Mouse (Mus musculus): ENCODE measurements around the gene Birc5. TPM values are rescaled to one million over a fixed set of nuclear protein-coding genes. Genes with fewer than 3 reads are reported as not detected.
"Not testable (repeated sequence)": the region's sequence is repeated elsewhere in the genome, so short reads cannot be mapped to it uniquely, and the experiment has no call there.

Gene Birc5
- 457 and 480 TPM in 2 replicates for polyA plus RNA-seq (2015; fragmentation: Nextera tagmentation; extraction: Ambion mirVana)

- DNase-seq (ENCODE audit: low spot score), result peak; percentile 98
Observed at GRCm38 (mm10) chr11:117848985-117849671, at the start of gene Birc5. Birc5 (plus strand) TSS chr11:117849251.

- no peak for DNase-seq (ENCODE audit: low spot score)
Observed at GRCm38 (mm10) chr11:117800038-117800437, 49.0 kb upstream of the Birc5 start.

DNA sequence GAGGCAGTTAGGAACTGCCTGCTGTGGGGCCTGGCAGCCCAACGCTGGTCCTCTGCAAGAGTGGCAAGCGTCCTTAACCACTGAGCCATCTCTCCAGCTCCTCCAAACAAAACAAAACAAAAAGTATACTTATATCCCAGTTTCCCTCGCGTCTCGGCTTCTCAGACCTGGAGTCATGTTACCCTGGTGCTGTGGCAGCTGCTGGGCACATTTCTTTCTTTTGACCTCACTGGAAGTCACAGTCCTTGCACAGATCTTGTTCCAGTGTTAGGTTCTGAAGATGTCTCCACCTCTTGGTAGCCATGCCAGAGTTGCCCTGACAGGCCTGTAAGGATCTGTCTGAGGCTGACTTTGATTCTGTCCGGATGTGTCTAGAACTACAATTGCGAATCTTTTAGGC is 47.4 kb upstream of the Birc5 start:
- DNase-seq (ENCODE audit: low spot score), result no peak

GRCm38 (mm10) chr11:117803166-117803688 is 45.8 kb upstream of the Birc5 start:
- DNase-seq (ENCODE audit: low spot score), result no peak

DNA sequence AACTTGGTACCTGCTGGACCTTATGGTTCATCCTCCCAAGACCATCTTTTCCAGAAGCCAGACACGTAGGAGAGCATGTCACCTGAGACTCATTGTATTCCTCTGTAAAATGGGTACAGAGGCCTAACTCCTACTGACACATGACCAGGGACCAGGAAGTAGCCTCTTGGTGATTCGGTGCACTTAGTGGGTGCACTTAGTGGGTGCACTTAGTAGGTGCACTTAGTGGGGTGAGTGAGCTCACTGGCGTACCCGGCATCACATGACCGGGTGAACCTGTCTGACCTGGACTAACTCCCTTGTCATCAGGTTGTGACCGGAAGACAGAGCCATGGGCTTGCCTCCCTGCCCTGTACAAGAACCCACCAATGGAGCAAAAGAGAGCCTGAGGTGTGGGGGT is 42.3 kb upstream of the Birc5 start:
- no peak for DNase-seq (ENCODE audit: low spot score)

DNA sequence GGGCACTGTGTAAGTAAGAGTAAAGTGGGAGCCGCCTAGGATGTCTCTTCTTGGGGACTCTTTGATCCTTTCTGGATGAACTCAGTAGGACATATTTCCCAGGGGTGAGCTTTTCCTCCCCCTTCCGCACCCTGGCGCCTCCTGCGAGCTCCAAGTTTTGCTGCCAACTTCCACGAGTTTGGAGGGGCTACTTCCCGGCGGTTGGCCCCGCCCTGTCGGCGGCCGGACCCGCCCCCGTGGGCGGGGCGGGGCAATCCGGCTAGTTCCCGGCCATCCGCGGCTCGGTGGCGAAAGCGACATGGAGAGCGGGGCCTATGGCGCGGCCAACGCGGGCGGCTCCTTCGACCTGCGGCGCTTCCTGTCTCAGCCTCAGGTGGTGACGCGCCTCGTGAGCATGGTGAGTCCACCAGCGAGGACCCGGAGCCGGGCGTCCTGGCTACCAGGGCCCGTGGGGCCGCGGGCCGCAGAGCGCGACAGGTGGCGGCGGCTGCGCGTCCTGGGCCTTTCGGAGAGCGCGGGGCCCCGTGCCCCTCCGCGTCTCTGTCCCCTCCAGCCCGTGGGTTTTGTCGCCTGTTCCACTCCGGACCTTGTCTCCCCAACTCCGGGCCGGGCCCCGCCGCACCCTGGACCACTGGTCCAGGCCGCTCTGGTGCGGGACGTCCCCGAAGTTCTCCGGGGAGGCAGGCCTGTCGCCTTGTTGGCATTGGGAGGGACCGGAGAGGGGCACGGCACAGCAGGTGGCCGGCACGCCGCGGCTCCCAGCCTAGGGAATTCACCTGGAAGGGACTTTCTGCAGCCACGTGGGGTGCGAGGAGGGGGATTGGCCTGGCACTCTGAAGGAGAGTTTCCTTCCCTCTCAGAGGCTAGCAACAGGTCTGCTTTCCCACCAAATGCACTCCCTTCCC is 39.4 kb upstream of the Birc5 start, which contains the start of the genes Gm20708 and Syngr2:
TSS of gene Gm20708 (plus strand) at position 262 of the 905 bp plus-strand sequence.
TSS of gene Syngr2 (plus strand) at position 262 of the 905 bp plus-strand sequence.
- peak; percentile 72 for DNase-seq (ENCODE audit: low spot score)

GRCm38 (mm10) chr11:117810401-117811046 is 38.5 kb upstream of the Birc5 start:
- peak; percentile 87 for DNase-seq (ENCODE audit: low spot score)

DNA sequence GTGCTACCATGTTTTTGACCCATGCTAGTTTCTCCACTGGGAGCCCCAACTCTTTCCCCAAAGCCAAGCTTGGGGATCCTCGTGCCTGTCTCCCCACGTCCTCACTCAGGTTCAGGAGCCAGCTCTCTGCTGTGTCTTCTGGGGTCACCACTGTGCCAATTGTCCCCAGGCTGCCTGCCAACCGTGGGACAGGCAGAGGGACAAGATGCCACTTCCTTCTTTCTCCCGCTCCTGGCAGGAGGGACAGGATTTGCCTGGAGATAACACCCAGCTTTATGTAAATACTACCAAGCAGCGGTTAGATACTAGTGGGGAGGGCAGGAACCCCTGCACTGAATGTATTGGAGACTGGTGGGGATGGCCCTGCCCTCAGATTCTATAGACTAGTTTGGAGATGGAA is 35.2 kb upstream of the Birc5 start:
- no peak for DNase-seq (ENCODE audit: low spot score)

- DNase-seq (ENCODE audit: low spot score), result no peak
Observed at GRCm38 (mm10) chr11:117814704-117815366, 34.2 kb upstream of the Birc5 start.

DNA sequence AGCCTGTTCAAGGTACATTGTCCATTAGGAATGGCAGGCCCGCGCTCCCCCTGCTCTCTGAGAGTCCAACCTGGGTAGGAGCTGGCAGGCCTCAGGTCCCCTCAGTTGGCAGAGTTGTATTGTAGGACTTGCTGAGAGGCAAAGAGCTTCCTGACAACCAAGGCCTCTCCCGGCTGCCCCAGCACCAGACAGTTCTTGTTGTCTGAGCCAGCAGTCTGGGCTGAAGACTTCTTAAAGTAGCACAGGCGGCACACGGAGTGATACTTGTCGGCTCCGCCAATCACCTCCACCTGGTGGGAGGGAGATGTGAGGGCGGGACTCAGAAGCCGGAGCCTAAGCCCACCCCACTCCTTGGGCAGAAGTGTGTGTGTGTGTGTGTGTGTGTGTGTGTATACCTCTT is 33.2 kb upstream of the Birc5 start:
- not testable (repeated sequence) for DNase-seq (ENCODE audit: low spot score)

- no peak for DNase-seq (ENCODE audit: low spot score)
Observed at GRCm38 (mm10) chr11:117816389-117816996, 32.6 kb upstream of the Birc5 start.

DNA sequence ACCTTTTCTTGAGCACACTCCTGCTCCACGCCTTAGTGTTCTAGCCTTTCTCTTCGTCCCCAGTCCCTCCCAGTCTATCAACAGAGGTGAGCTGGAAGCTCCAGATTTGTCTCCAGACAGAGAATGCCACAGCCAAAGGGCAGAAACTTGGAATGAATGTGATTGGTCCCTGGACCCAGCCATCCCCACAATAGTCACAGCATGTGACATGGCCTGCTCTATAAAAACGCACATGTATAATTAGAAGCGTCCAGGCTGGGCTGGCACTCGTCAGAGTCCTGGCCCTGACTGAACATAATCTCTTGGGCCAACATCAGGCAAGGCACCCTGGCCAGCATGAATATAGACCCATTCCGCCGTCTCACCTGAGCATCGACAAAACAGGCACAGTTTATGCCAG is 30.0 kb upstream of the Birc5 start:
- no peak for DNase-seq (ENCODE audit: low spot score)

DNA sequence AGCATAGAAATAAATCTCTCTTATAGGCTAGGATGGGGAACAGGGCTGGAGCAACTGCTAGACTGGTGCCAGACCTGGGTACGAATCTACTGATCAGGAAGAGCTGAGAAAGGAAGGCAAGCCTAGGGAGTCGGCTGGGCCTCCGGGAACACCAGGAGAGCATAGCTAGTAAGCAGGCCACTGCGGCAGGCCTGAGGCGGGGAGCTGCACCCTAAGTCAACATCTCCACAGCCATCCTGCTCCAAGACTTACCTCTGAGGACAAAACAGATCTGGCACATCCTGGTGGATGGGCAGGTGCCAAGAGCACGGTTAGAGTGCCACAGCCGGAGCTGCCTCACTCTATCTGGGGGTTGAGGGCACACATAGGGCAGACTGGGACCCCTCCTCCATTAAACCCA is 28.9 kb upstream of the Birc5 start:
- no peak for DNase-seq (ENCODE audit: low spot score)

GRCm38 (mm10) chr11:117821868-117822267 is 27.2 kb upstream of the Birc5 start:
- DNase-seq (ENCODE audit: low spot score), result no peak

DNA sequence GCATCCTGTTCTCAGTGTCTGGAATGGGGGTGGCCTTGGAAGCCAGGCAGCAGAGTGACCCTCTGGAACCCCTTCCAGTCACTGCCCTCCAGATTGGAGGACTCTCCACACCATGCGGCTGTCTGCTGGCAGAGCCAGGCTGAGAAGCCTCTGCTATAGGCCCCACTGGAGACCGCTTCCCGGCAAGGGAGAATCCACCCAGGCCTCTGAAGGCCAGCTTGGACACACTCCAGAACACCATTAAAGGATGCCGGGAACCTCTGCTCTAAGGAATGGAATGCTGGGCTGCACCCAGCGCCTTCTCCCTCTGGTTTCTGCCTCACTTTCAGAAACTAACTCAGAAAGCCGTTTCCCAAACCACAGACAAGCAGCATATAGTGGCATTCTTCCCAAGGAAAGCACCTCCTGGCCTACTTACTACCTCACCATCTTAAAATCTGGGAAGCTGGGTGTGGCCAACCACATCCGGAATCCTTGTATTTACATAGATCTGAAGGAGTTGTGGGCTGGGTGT is 26.3 kb upstream of the Birc5 start:
- no peak for DNase-seq (ENCODE audit: low spot score)

DNA sequence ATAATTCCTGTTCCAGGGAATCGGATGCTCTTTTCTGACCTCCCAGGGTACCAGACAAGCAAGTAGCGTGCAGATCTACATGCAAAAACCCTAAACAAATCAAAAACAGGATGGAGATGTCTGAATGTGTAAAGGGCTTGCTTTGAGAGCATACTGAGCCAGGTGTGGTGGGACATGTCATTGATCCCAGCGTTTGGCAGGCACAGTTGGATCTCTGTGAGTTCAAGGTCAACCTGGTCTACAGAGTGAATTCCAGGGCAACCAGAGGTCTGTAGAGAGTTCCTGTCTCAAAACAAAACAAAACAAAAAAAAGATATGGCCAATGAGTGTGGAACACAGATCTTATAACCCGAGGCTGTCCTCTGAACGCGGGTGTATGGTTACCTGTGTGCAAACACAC is 25.6 kb upstream of the Birc5 start:
- DNase-seq (ENCODE audit: low spot score), result no peak

GRCm38 (mm10) chr11:117824060-117824969 is 24.7 kb upstream of the Birc5 start:
- DNase-seq (ENCODE audit: low spot score), result peak; percentile 83

- peak; percentile 81 for DNase-seq (ENCODE audit: low spot score)
Observed at GRCm38 (mm10) chr11:117825333-117826101, 23.5 kb upstream of the Birc5 start, which contains the start of the genes Afmid and Tk1. Afmid (plus strand) TSS chr11:117825924. Tk1 (minus strand) TSS chr11:117826092.
